8 mouse cellular contexts compared by ENCODE assay signal in the genomic region with DNA sequence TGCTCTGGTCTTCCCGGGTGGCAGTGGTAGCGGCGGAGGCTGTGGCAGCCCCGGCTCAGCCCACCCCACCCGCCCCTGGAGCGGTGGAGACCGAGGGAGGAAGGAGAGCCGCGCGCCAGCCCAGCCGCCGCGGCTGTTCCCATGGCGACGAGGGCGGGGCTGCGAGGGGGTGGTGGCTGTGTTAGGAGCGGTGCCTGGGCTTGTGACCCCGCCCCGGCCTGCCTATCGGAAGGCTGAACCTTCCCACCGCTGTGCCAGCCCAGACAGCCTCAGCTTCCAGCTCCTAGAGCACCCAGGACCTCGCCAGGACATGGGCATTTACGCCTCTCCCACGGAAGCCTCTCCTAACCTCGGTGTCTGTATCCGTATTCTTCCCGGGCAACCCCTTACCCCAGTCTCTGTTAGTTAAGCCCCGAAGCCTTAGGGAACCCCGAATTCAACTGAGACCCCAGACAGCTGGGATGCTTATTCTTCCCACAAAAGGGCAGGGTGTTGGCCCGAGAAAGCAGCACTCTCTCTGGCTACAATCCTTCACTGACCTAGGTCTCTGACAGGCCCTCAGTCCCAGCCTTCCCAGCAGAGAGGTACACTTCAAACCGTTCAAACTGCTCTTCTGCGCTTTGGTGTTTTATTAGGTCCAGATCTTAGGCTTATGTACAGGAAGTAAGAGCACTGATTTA. TPM values are rescaled to one million over a fixed set of nuclear protein-coding genes. Genes with fewer than 3 reads are reported as not detected.
DNase-seq lines count a peak whose midpoint lies in the region; ATAC-seq and TF ChIP-seq lines count a peak whose summit lies in the region.

Gene Ctxn1, minus strand, starts transcription at position 150 of the 680 bp plus-strand sequence.

- ATAC-seq in frontal cortex, adult (ENCODE audit: low TSS enrichment), result peak; percentile 50
- peak; percentile 89 to 95 for ATAC-seq in hematopoietic stem cell, adult 5-6 weeks (replicated peaks in 1 of 2; ENCODE audit: insufficient read depth in 1 of 2, low FRiP score in 2 of 2, low TSS enrichment in 1 of 2, low read depth in 1 of 2, poor library complexity in 2 of 2, severe bottlenecking in 2 of 2)
- peak; percentile 95 for ATAC-seq in lung, postnatal 0 days

- no peaks in the 10 kb centered on the region for H3K4me1 ChIP-seq in lung, postnatal 0 days (ENCODE audit: insufficient read depth, low read depth, low read length)

- H3K27ac ChIP-seq in lung, postnatal 0 days (ENCODE audit: low read length), result 0 out of 2 replicates have a peak within 1 kb of the TSS, but pooled peaks have one; percentile 15

- WGBS in lung, postnatal 0 days, result 13% methylated on average over 15 of the region's 33 CpGs

- H3K27me3 ChIP-seq in lung, postnatal 0 days (replicated peaks; ENCODE audit: insufficient read depth, low read length), result no peaks in the 10 kb centered on the region

- peaks cover 18% of the 10 kb centered on the region; the same call in 1 of the 2 replicates for H3K36me3 ChIP-seq in lung, postnatal 0 days (ENCODE audit: insufficient read depth, low read length)

- 0 out of 2 replicates have a peak within 1 kb of the TSS, but pooled peaks have one; percentile 19 for H3K9ac ChIP-seq in lung, postnatal 0 days (replicated peaks; ENCODE audit: low read depth)

- peak within 1 kb of the TSS; percentile 99 for H3K4me2 ChIP-seq in lung, postnatal 0 days (replicated peaks; ENCODE audit: low read depth, low read length)

- no peaks in the 10 kb centered on the region for H3K9me3 ChIP-seq in lung, postnatal 0 days (ENCODE audit: low read length)

- DNase-seq in Muller cell, postnatal 12 days (ENCODE audit: inconsistent ontology term), result peak; percentile 98
- DNase-seq in cerebellum, adult 8-10 months, result peak; percentile 62
- peak; percentile 92 to 96 for DNase-seq in layer of hippocampus, postnatal 10 days (ENCODE audit: low spot score in 2 of 2)
- DNase-seq in lung, postnatal 0 days (ENCODE audit: low spot score), result peak; percentile 94
- peak; percentile 95 for DNase-seq in ovary, postnatal 14 days (ENCODE audit: low spot score)
- peak; percentile 99 for DNase-seq in thymus, postnatal 14 days

- TF ChIP-seq EP300 in lung, postnatal 0 days (IDR thresholded peaks at IDR 0.05), result no peak

- H3K4me3 ChIP-seq in lung, postnatal 0 days (ENCODE audit: low read depth, low read length), result peak within 1 kb of the TSS; percentile 55

- no peak for TF ChIP-seq CTCF in lung, postnatal 0 days (IDR thresholded peaks at IDR 0.05)

RNA-seq across cellular contexts. Expression of gene Ctxn1, which starts in this region (rescaled TPM):
- total RNA-seq in hematopoietic stem cell, adult 5-6 weeks (2017), result 4.7 and 7.3 TPM in 2 replicates
- total RNA-seq in layer of hippocampus, postnatal 10 days (2021), result 100 to 1,000 TPM; 450 to 459 TPM
- polyA plus RNA-seq in lung, postnatal 0 days (2015; fragmentation: Nextera tagmentation; extraction: Ambion mirVana), result 35.1 and 38.4 TPM in 2 replicates

Comparison
In these comparisons a context has a peak if more than half of its experiments do, and no peak if none do; other contexts are left out.
1. Peak in every context shown above with its lines: DNase-seq, ATAC-seq, H3K4me3 ChIP-seq and H3K27ac ChIP-seq.
2. RNA of gene Ctxn1 (total RNA-seq): 450 to 459 TPM in layer of hippocampus, postnatal 10 days; 4.7 to 7.3 TPM in hematopoietic stem cell, adult 5-6 weeks; every median in the first group is over 10 times any median in the second.